Mouse (Mus musculus) heart, embryonic 16.5 days (tissue): ENCODE results near the gene 6330409D20Rik. TPM values are rescaled to one million over a fixed set of nuclear protein-coding genes. Genes with fewer than 3 reads are reported as not detected.
A peak's percentile ranks its signal among the peaks of the same experiment; 100 is the strongest.

Experiments
- ATAC-seq: fragments of 200-750 bp; cut with Nextera tagmentation; replicated peaks from 2 replicates; pipeline ENCODE4 v1.8.0; 2017; ENCODE audit warnings: moderate number of reproducible peaks; ENCODE audit not compliant: insufficient read depth, low FRiP score; ENCODE audit errors: extremely low read depth
- H3K27ac ChIP-seq: fragments of 300-500 bp; sonication (generic); 2 replicates; pipeline ENCODE4 v1.5.1; 2014; ENCODE audit warnings: mild to moderate bottlenecking, low read length, control low read depth, moderate library complexity
- H3K27me3 ChIP-seq: fragments of 300-500 bp; sonication (generic); 2 replicates; pipeline ENCODE4 v1.6.1; 2014; ENCODE audit warnings: low read length, mixed read lengths; ENCODE audit not compliant: control insufficient read depth, insufficient read depth
- H3K36me3 ChIP-seq: fragments of 300-500 bp; sonication (generic); 2 replicates; pipeline ENCODE4 v1.6.1; 2014; ENCODE audit not compliant: control insufficient read depth, insufficient read depth
- H3K4me1 ChIP-seq: fragments of 300-500 bp; sonication (generic); 2 replicates; pipeline ENCODE4 v1.6.1; 2014; ENCODE audit warnings: low read length, mixed read lengths; ENCODE audit not compliant: control insufficient read depth, insufficient read depth
- H3K4me2 ChIP-seq: fragments of 300-500 bp; sonication (generic); 2 replicates; pipeline ENCODE4 v1.6.1; 2014; ENCODE audit warnings: low read depth, mild to moderate bottlenecking, control low read depth, low read length
- H3K4me3 ChIP-seq: fragments of 300-500 bp; sonication (generic); 2 replicates; pipeline ENCODE4 v1.5.1; 2014; ENCODE audit warnings: mild to moderate bottlenecking, control low read depth, low read length
- H3K9ac ChIP-seq: fragments of 300-500 bp; sonication (generic); 2 replicates; pipeline ENCODE4 v1.6.1; 2014; ENCODE audit warnings: low read length, control low read depth
- H3K9me3 ChIP-seq: fragments of 300-500 bp; sonication (generic); replicated peaks from 2 replicates; pipeline ENCODE4 v1.6.1; 2016; ENCODE audit warnings: low read length; ENCODE audit not compliant: control insufficient read depth
- WGBS: fragments of 180-500 bp; shearing (Covaris S2); extraction: QIAGEN DNeasy Blood & Tissue Kit; methylation state at CpG from one replicate; pipeline ENCODE4 v1.1.7; 2014; 5-methylcytosine and 5-hydroxymethylcytosine counted together
- polyA plus RNA-seq: library from polyadenylated mRNA; unstranded; fragments of >200 nt; fragmentation: Nextera tagmentation; extraction: Ambion mirVana; gene quantifications from 2 replicates; pipeline ENCODE4 v1.2.1, GENCODE M21; 2015

6330409D20Rik gene
- polyA plus RNA-seq, 1 experiment from 2014 or later, result 0.26 TPM

- H3K4me2 ChIP-seq, result peak within 1 kb of the TSS; percentile 76
- ATAC-seq, result peak; percentile 96
- H3K27me3 ChIP-seq, result no peaks in the 10 kb centered on the region
- no peaks in the 10 kb centered on the region for H3K36me3 ChIP-seq
- peak within 1 kb of the TSS; percentile 58 for H3K4me3 ChIP-seq
- no peaks in the 10 kb centered on the region for H3K9me3 ChIP-seq
- H3K9ac ChIP-seq, result peak within 1 kb of the TSS; percentile 49
- under 1% methylated on average over 46 of the region's 46 CpGs for WGBS
- H3K4me1 ChIP-seq, result peaks cover 8% of the 10 kb centered on the region
- peak within 1 kb of the TSS; percentile 38; the same call in 1 of the 2 replicates for H3K27ac ChIP-seq
Measured at GRCm38 (mm10) chr2:32775359-32776074, 34.7 kb upstream of the 6330409D20Rik start, which contains the start of the genes Ttc16 and Ptrh1. Gene Ttc16, minus strand, starts transcription at chr2:32775633. Gene Ptrh1, plus strand, starts transcription at chr2:32775786.

GRCm38 (mm10) chr2:32772626-32773279 is 31.9 kb upstream of the 6330409D20Rik start:
- Histone ChIP-seq H3K4me1 (peaks cover 8% of the 10 kb centered on the region), H3K27me3 (no peaks in the 10 kb centered on the region), H3K4me3 (no peak overlapping the region), H3K9ac (no peak overlapping the region), H3K27ac (no peak overlapping the region), H3K4me2 (no peak overlapping the region), H3K36me3 (no peaks in the 10 kb centered on the region), H3K9me3 (no peaks in the 10 kb centered on the region)
- 77% methylated on average over 8 of the region's 8 CpGs for WGBS
- no peak for ATAC-seq

GRCm38 (mm10) chr2:32771886-32772285 is 31.1 kb upstream of the 6330409D20Rik start:
- no peak overlapping the region for H3K9ac ChIP-seq
- no peak overlapping the region for H3K4me2 ChIP-seq
- H3K9me3 ChIP-seq, result no peaks in the 10 kb centered on the region
- no peaks in the 10 kb centered on the region for H3K36me3 ChIP-seq
- H3K27me3 ChIP-seq, result no peaks in the 10 kb centered on the region
- H3K4me1 ChIP-seq, result peaks cover 8% of the 10 kb centered on the region
- 26% methylated on average over 12 of the region's 12 CpGs for WGBS
- no peak overlapping the region for H3K27ac ChIP-seq
- no peak for ATAC-seq
- no peak overlapping the region for H3K4me3 ChIP-seq

GRCm38 (mm10) chr2:32769327-32770085 is 28.7 kb upstream of the 6330409D20Rik start:
- H3K27ac ChIP-seq, result no peak overlapping the region
- H3K27me3 ChIP-seq, result no peaks in the 10 kb centered on the region
- H3K4me1 ChIP-seq, result no peaks in the 10 kb centered on the region
- H3K9ac ChIP-seq, result no peak overlapping the region
- H3K4me3 ChIP-seq, result no peak overlapping the region
- no peaks in the 10 kb centered on the region for H3K36me3 ChIP-seq
- ATAC-seq, result no peak
- 84% methylated on average over 5 of the region's 5 CpGs for WGBS
- no peak overlapping the region for H3K4me2 ChIP-seq
- H3K9me3 ChIP-seq, result no peaks in the 10 kb centered on the region

GRCm38 (mm10) chr2:32768661-32769285 is 28.0 kb upstream of the 6330409D20Rik start:
- Histone ChIP-seq H3K4me2 (no peak overlapping the region), H3K9ac (no peak overlapping the region), H3K36me3 (no peaks in the 10 kb centered on the region), H3K4me3 (no peak overlapping the region), H3K4me1 (no peaks in the 10 kb centered on the region), H3K9me3 (no peaks in the 10 kb centered on the region), H3K27ac (no peak overlapping the region), H3K27me3 (no peaks in the 10 kb centered on the region)
- WGBS, result 50% methylated on average over 19 of the region's 19 CpGs
- ATAC-seq, result no peak

- Histone ChIP-seq H3K4me1 (no peaks in the 10 kb centered on the region), H3K4me3 (no peak overlapping the region), H3K9me3 (no peaks in the 10 kb centered on the region), H3K4me2 (no peak overlapping the region), H3K27ac (no peak overlapping the region), H3K27me3 (no peaks in the 10 kb centered on the region), H3K9ac (no peak overlapping the region), H3K36me3 (no peaks in the 10 kb centered on the region)
- WGBS, result 70% methylated on average over 12 of the region's 12 CpGs
- no peak for ATAC-seq
Measured at GRCm38 (mm10) chr2:32767241-32767640, 26.4 kb upstream of the 6330409D20Rik start.

- Histone ChIP-seq H3K36me3 (0 out of 2 replicates have a peak, but pooled peaks cover 3% of the 10 kb centered on the region), H3K9ac (no peak overlapping the region), H3K4me3 (no peak overlapping the region), H3K9me3 (no peaks in the 10 kb centered on the region), H3K4me2 (no peak overlapping the region), H3K4me1 (no peaks in the 10 kb centered on the region), H3K27me3 (no peaks in the 10 kb centered on the region), H3K27ac (no peak overlapping the region)
- ATAC-seq, result no peak
- WGBS, result 64% methylated on average over 3 of the region's 3 CpGs
Measured at GRCm38 (mm10) chr2:32763353-32763752, 22.5 kb upstream of the 6330409D20Rik start.

GRCm38 (mm10) chr2:32761859-32762258 is 21.0 kb upstream of the 6330409D20Rik start:
- no peak for ATAC-seq
- H3K4me1 ChIP-seq, result peaks cover 3% of the 10 kb centered on the region; the same call in 1 of the 2 replicates
- WGBS, result 65% methylated on average over 4 of the region's 4 CpGs
- no peaks in the 10 kb centered on the region for H3K9me3 ChIP-seq
- H3K4me3 ChIP-seq, result no peak overlapping the region
- H3K27ac ChIP-seq, result no peak overlapping the region
- H3K27me3 ChIP-seq, result no peaks in the 10 kb centered on the region
- no peak overlapping the region for H3K9ac ChIP-seq
- H3K36me3 ChIP-seq, result 0 out of 2 replicates have a peak, but pooled peaks cover 3% of the 10 kb centered on the region
- no peak overlapping the region for H3K4me2 ChIP-seq
